Mouse (Mus musculus) heart, postnatal 0 days (tissue): ENCODE data around the gene Cc2d2b.

Experiments used
- CTCF ChIP-seq: IDR thresholded peaks from 2 replicates; pipeline ENCODE4 v1.5.1; 2016; ENCODE audit warnings: antibody characterized with exemption, control low read depth, low read depth
- EP300 ChIP-seq: IDR thresholded peaks from 2 replicates; pipeline ENCODE4 v1.6.1; 2016; ENCODE audit warnings: antibody characterized with exemption, low read depth

DNA sequence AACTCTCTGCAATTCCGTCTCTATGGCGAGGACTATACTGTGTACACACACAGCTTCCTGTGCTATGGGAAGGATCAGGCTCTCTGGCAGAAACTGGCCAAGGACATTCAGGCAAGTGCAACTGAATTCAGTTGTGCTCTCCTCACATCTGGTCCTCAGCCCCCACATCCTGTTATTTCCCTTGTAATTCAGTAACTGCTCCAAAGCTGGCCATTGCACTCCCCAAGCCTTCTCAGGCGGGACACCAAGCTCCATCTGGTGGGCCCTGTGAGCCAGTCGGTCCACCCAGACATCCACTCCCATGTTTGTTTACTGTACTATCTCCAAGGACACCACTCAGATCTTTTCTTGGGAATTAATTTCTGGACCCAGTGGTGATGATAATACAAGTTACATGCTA, 22.4 kb upstream of the Cc2d2b start:
- TF ChIP-seq EP300 = no peak
- TF ChIP-seq CTCF = no peak
